Mouse (Mus musculus) CD4-positive helper T cell, adult 2 months (primary cell): ENCODE data around the gene Tex19.2.
A peak's percentile ranks its signal among the peaks of the same experiment; 100 is the strongest.
"Not testable (repeated sequence)": the region's sequence is repeated elsewhere in the genome, so short reads cannot be mapped to it uniquely, and the experiment has no call there.

Source experiments
- DNase-seq: peaks from one replicate; pipeline ENCODE4 v3.0.0-alpha.2; 2012; ENCODE audit warnings: low read depth, missing footprints, low spot score

Tex19.2 gene

GRCm38 (mm10) chr11:121111601-121112000 is 6.9 kb downstream of the Tex19.2 start:
- DNase-seq: no peak

- DNase-seq: no peak
These were observed 7.4 kb downstream of the Tex19.2 start for GRCm38 (mm10) chr11:121111051-121111450.

GRCm38 (mm10) chr11:121109986-121110385 is 8.5 kb downstream of the Tex19.2 start:
- no peak for DNase-seq

GRCm38 (mm10) chr11:121108061-121108460 is 10.4 kb downstream of the Tex19.2 start:
- no peak for DNase-seq

GRCm38 (mm10) chr11:121107242-121107641 is 11.2 kb downstream of the Tex19.2 start:
- not testable (repeated sequence) for DNase-seq

- DNase-seq: no peak
These were observed 17.2 kb downstream of the Tex19.2 start for GRCm38 (mm10) chr11:121101124-121101805.

GRCm38 (mm10) chr11:121100692-121101091 is 17.8 kb downstream of the Tex19.2 start:
- DNase-seq: peak; percentile 62

GRCm38 (mm10) chr11:121099762-121100161 is 18.7 kb downstream of the Tex19.2 start:
- DNase-seq: no peak

GRCm38 (mm10) chr11:121092606-121093585 is 25.6 kb downstream of the Tex19.2 start:
- no peak for DNase-seq

- DNase-seq: no peak
These were observed 27.5 kb downstream of the Tex19.2 start for GRCm38 (mm10) chr11:121090943-121091342.

- no peak for DNase-seq
These were observed 28.5 kb downstream of the Tex19.2 start for GRCm38 (mm10) chr11:121089756-121090546.

- no peak for DNase-seq
These were observed 29.5 kb downstream of the Tex19.2 start for GRCm38 (mm10) chr11:121088997-121089396.

- DNase-seq: no peak
These were observed 32.2 kb downstream of the Tex19.2 start for GRCm38 (mm10) chr11:121086296-121086695.

GRCm38 (mm10) chr11:121085181-121085580 is 33.3 kb downstream of the Tex19.2 start:
- no peak for DNase-seq

GRCm38 (mm10) chr11:121082857-121083500 is 35.5 kb downstream of the Tex19.2 start:
- DNase-seq: peak; percentile 87

GRCm38 (mm10) chr11:121082250-121082649 is 36.2 kb downstream of the Tex19.2 start:
- DNase-seq: no peak

- DNase-seq: no peak
These were observed 37.4 kb downstream of the Tex19.2 start, which contains the start of gene Sectm1a for GRCm38 (mm10) chr11:121081120-121081519. TSS of gene Sectm1a (minus strand) at chr11:121081220.

- DNase-seq: no peak
These were observed 38.1 kb downstream of the Tex19.2 start for GRCm38 (mm10) chr11:121080330-121080729.

- no peak for DNase-seq
These were observed 42.8 kb downstream of the Tex19.2 start for GRCm38 (mm10) chr11:121075655-121076054.

- DNase-seq: not testable (repeated sequence)
These were observed 48.8 kb downstream of the Tex19.2 start for GRCm38 (mm10) chr11:121069662-121070061.

- no peak for DNase-seq
These were observed 50.6 kb downstream of the Tex19.2 start for GRCm38 (mm10) chr11:121067895-121068294.
